Mouse (Mus musculus): ENCODE data around the gene Bricd5. TPM values are rescaled to one million over a fixed set of nuclear protein-coding genes. Genes with fewer than 3 reads are reported as not detected.
A peak's percentile ranks its signal among the peaks of the same experiment; 100 is the strongest.
"Not testable (repeated sequence)": the region's sequence is repeated elsewhere in the genome, so short reads cannot be mapped to it uniquely, and the experiment has no call there.

Bricd5 gene
- total RNA-seq (2017): 1.3 TPM in 1 of 2 replicates, not detected in the other

DNA sequence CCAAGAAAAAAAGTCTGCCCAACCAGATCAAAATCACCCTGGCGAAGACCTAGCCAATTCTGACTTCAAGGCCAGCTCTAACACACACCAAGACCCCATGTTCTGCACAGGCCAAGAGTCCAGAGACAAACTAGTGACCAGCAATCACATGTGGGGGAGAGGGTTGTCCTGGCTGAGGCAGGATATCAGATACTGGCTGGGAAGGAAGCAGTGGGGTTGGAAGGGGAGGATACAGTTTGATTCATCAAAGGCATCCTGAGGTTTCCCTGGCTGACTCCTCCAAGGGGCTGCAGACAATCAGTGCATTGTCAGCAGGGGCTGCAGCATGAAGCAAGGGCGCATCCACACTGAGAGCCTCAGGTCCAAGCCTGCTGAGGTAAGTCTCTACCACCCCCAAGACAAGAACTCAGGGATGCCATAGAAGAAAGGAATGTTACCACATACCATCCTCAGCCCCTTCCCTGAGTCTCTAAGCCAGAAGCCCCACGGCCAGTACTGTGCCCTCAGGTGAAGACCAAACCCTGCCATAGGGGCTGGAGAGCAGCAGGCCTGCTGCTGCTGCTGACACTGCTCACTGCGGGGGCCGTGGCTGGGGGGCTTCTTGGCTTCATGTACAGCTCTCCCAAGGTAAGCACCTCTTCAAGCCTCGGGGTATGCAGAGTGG lies at the start of gene Bricd5:
Bricd5 (plus strand) TSS at position 273 of the 664 bp plus-strand sequence.
- no peak for ATAC-seq (replicated peaks; ENCODE audit: low read depth, poor library complexity, severe bottlenecking)

DNA sequence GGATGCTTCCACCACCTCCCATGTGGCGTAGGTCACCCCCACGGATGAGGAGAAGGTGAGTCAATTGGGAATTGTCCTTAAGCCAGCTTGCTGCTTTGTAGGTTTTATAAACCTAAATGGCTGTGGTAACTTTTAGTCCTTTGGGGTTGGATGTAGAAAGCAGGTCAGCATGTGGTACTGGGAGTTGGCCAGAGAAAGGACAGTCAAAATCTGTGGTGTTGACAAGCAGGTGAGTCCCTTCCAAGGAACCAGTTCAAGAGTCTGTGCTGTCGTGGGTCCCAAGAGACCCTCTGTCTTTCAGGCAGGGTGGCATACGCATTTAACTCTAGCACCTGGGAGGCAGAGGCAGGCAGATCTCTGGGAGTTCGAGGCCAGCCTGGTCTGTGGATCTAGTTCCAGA lies 49.2 kb upstream of the Bricd5 start:
- ATAC-seq (replicated peaks; ENCODE audit: low read depth, poor library complexity, severe bottlenecking): no peak

DNA sequence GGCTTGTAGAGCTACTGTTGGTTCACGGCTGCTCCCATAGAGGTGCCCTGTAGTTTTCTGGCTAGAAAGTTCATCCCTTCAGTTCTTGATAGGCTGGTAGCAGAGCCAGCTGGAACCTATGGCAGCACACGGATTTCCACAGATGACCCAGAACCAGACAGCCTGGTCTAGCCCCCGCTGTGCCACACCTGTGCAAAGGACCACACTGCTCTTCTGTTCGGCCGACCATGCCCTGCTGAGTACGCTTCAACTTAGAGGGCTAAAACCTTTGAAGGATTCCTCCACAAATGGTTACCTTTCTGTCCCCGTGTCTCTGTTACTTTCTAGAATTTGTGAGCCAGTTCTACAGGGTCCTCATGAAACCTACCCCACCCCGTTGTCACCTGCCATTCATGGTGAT lies 48.4 kb upstream of the Bricd5 start:
- not testable (repeated sequence) for ATAC-seq (replicated peaks; ENCODE audit: low read depth, poor library complexity, severe bottlenecking)

DNA sequence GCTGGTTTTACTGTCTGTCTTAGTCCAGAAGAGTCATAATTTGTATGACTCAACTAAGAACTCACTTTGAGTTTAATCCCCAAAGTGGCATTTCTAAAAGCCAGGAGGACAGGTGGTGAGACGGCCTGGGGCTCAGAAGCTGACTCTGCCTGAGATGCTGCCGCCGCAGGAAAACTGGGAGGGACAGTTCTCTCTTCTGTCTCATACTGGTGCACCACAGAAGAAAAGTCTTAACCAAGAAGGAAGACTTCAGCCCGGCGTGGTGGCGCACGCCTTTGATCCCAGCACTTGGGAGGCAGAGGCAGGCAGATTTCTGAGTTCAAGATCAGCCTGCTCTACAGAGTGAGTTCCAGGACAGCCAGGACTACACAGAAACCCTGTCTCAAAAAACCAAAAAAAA lies 47.8 kb upstream of the Bricd5 start:
- ATAC-seq (replicated peaks; ENCODE audit: low read depth, poor library complexity, severe bottlenecking): no peak

DNA sequence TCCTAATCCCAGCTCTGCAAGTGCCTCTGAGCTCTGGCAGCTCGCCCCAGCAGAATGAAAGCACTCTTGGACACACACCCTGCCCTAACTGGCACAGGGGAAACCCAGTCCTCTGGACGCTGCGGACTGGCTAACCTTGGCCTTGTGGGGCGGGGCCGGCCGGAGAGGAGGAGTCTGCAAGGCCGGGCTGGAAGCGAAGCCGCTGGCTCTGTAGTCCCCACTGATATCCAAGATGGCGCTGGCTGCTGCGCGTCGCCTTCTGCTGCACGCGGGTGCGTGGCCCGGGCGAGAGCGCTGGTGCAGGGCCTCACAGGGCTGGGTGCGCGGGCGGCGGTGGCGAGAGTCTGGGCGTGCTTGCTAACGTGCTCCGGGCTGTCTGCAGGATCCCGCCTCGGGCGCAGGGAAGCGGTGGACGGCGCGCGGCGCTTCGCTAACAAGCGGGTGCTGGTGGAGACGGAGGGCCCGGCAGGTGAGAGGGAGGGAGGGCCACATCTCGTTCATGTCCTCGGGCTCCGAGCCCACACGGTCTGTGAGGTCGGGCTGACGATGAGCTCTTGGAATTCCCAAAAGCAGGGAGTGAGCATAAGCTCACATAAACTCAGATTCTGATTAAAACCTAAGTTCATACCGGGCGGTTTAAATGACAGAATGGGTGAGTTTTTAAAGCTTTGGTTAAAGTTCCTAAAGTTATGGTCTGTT lies 47.1 kb upstream of the Bricd5 start, which contains the start of gene Eci1:
Eci1 (plus strand) TSS at position 171 of the 699 bp plus-strand sequence.
- peak; percentile 98 for ATAC-seq (replicated peaks; ENCODE audit: low read depth, poor library complexity, severe bottlenecking)

DNA sequence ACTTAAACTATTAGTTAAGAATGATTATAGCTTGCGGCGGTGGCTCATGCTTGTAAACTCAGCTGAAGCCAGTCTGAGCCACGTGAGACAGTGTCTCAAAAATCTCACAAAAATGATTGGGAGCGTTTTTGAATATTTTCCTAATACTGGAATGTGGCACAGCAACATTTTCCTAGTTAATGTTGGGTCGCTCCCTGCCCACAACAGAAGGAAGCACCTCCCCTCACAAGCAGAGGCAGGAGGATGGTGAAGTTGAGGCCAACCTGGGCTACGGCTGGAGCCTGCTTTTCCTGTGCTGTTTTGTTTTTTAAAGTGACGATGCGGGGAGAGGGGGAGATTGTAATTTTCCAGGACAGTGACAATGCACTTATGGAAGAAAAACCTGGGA lies 46.5 kb upstream of the Bricd5 start:
- no peak for ATAC-seq (replicated peaks; ENCODE audit: low read depth, poor library complexity, severe bottlenecking)

DNA sequence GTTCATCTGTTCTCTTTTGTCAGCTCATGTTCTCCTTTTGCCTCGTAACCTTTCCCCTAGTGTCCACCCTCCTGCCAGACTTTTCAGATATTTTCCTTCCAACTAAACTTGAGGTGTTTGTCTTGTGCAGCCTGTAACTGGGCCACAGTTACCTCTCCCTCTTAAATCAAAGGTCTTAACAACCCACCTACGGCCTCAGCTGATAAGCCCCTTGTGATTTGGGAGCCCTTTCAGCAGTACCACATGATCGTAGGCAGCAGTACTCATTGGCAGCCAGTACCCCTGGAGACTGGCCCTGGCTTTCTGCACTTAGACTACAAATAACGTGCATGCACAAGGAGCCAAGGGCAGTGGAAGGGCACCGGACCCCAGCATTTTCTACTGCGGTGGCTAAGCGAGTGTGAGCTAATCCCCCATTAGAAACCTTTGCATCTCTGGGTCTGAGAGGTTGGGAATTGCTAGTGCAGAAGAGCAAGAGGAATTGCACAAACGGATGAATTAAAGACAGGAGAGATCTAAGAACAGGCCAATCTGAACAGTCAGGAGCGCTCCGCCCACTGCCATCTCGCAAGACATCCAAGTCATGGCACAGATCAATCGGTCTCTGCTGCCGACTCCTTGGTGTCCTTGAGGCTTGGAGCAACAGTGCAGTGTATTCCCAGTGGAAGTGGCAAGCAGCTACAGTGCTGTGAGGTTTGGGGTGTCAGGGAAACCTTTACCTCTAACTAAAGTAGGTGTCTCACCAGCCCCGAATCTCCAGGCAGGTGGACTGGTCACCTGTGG lies 44.3 kb upstream of the Bricd5 start:
- no peak for ATAC-seq (replicated peaks; ENCODE audit: low read depth, poor library complexity, severe bottlenecking)

DNA sequence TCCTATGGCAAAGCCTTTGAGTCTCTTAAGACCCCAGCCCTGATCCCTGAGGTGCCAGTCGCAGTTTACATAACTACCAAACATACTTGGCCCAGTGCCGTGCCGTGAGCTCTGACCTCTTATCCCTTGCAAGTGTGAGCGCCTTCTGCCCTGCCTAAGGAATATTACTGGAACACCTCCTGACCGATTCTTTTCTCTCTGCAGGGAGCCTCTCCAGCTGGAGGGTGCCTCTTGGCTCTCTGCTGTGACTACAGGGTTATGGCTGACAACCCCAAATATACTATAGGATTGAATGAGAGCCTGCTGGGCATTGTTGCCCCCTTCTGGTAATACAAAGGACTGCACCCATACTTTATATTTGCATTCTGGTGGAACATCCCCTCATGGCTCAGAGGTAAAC lies 36.7 kb upstream of the Bricd5 start:
- peak; percentile 83 for ATAC-seq (replicated peaks; ENCODE audit: low read depth, poor library complexity, severe bottlenecking)

DNA sequence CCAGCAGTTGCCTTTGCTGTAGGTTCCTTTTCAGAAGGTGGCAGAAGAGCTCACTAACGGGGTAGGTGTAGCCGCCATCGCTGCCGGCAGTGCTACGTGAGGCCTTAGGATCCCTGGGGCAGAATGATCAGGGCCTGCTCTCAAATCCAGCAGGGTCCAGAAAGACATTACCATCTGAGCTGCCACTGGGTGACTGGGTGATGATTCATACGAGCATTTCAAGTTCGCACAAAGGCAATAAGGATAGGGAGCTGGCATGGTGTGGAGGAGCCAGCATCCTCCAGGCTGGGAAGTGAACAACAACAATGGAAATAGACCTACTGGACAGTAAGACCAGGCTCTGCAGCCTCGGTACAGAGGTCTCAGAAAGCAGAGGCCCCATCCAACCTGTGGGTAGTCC lies 33.3 kb upstream of the Bricd5 start:
- ATAC-seq (replicated peaks; ENCODE audit: low read depth, poor library complexity, severe bottlenecking): no peak

DNA sequence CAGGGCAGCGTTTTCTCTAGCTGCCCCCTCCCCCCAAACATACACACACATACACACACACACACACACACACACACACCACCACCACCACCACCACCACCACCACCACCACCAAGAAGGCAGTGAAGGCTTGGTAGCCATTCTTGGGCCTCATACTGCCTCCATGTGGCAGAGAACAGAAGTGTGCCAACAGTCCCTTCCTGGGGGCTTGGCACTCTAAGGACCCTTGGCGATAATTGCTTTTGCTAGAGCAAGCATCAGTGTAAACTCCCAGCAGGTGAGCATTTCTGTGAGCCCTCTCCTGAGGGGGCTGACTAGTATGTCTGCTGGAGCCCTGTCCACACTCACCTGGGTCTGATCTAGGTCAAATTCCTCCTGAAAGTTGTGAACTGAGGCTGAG lies 32.5 kb upstream of the Bricd5 start:
- ATAC-seq (replicated peaks; ENCODE audit: low read depth, poor library complexity, severe bottlenecking): no peak

DNA sequence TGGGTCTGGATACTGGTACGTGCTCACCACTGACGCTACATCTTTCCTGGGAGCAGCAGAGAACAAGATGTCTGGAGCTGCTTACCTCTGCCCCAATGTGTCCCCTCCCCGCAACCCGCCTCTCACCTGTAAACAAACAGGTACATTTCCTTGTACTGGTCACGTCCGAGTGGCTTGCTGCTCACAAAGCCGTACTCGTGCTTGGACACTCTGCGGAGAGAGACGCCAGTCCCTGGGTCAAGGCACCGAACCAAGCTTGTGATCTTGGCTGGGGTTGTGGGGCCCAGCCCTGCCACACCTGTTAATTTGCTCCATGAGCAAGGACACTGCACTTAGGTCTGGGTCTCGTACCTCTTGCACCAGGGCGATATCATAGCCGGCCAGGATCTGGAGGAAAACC lies 31.6 kb upstream of the Bricd5 start:
- ATAC-seq (replicated peaks; ENCODE audit: low read depth, poor library complexity, severe bottlenecking): no peak

DNA sequence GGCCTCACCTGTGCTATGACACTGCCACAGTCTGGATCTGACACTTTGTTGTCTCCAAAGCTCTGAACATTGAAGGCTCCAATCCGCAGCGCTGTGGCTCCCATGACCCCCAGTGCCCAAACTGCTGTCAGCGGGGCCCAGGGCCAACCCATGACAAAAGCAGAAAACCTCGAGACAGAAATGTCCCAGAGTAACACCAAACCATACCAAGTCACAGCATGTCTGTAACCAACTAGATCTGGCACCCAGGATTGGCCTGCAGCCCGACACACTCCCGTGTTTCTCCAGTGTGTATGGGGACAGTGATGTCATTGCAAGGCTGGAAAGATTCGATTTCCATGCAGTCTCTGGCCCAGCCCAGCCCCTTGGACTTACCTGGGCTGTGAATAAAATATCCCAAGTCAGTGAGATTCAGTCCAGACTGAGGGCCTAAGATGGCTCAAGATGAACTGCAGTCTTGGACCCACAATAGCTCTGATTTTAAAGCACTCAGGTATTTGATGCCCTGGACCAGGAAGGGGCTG lies 31.0 kb upstream of the Bricd5 start, which contains the start of gene Dnase1l2:
Dnase1l2 (minus strand) TSS at position 474 of the 524 bp plus-strand sequence.
- no peak for ATAC-seq (replicated peaks; ENCODE audit: low read depth, poor library complexity, severe bottlenecking)

DNA sequence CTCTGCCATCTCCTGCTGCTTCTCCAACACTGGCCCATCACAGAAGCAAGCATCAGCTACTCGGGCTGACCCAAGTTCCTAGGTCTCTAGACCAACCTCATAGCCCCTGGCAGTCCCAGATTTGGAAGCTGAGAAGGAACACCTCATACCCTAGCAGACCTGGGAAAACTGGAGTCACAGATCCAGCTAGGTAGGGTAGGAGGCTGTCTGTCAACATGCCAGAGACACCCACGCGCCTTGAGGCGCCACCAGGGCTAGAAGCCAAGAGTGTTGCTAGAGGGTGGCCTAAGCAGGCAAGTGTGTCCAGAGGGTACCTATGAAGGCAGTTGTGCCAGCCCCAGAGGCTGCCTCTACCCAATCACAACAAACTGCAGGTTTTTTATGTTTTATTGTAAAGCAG lies 30.3 kb upstream of the Bricd5 start:
- ATAC-seq (replicated peaks; ENCODE audit: low read depth, poor library complexity, severe bottlenecking): no peak

DNA sequence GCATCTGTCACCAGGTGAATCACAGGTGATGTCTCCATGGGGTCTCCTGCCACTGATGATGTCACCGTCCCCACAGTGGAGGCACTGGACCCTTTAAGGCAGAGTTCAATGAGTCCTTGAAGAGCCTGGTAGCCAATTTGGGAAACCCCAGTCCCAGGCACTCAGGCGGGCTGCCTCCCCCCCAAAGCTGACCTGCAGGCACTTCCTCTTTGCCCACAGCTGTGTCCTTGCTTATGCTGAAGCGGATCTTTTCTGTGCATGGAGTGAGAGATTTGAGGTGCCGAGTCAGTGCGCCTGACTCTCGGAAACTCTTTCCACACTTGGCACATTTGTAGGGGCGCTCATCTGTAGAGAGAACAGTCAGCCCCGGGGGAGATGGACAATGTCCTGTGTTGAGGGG lies 27.1 kb upstream of the Bricd5 start:
- ATAC-seq (replicated peaks; ENCODE audit: low read depth, poor library complexity, severe bottlenecking): peak; percentile 43

DNA sequence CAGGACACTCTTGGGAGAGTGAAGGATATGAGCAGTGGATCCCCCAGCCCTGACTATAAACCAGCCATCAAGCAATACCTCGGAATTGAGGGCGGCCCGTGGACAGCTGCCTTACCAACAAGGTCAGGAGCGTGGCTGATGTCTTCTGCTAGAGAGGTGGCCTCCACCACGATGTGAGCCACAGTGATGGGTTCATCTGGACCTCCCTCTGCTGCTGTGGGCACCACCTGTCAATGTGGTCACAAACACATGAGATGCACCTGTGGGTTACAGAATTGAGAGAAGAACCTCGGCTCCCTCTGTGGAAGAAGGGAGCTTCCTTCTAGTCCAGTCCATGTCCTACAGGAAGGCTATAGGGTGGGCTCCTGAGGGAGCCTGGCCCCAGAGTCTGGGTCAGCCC lies 24.2 kb upstream of the Bricd5 start:
- no peak for ATAC-seq (replicated peaks; ENCODE audit: low read depth, poor library complexity, severe bottlenecking)

DNA sequence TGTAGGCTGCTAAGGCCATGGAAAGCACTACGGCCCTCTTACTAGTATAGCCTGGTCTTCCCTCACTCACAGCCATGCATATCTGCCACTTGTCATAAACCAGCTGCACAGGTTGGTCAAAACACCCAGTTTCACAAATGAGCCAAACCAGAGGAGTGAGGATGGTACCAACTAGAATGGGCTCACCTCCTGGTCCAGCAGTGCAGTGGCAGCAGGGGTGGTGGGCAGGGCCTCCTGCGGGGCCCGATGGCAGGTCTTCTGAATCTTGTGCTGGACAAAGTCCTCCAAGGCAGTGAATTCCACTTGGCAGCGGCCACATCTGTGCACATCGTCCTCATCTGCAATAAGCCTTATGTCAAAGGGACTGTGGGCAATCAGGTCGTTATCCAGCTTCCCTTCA lies 22.5 kb upstream of the Bricd5 start:
- no peak for ATAC-seq (replicated peaks; ENCODE audit: low read depth, poor library complexity, severe bottlenecking)

DNA sequence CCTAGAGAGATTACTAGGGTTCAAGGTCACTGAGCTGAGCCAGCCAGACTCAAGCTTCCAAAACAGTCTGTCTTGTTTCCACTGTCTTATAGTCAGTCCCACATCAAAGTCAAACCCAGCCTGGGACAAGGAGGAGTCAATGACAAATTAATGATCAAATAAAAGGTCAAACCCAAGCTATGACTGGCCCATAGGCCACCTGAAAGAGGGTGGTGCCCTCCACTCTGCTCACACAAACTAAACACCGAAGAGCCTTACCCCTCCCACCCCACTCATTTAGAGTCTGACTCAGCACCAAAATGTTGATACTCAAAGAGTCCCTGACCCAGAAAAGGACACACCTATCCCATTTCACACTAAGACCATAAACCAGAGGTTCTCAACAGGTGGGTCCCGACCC lies 20.3 kb upstream of the Bricd5 start:
- no peak for ATAC-seq (replicated peaks; ENCODE audit: low read depth, poor library complexity, severe bottlenecking)

DNA sequence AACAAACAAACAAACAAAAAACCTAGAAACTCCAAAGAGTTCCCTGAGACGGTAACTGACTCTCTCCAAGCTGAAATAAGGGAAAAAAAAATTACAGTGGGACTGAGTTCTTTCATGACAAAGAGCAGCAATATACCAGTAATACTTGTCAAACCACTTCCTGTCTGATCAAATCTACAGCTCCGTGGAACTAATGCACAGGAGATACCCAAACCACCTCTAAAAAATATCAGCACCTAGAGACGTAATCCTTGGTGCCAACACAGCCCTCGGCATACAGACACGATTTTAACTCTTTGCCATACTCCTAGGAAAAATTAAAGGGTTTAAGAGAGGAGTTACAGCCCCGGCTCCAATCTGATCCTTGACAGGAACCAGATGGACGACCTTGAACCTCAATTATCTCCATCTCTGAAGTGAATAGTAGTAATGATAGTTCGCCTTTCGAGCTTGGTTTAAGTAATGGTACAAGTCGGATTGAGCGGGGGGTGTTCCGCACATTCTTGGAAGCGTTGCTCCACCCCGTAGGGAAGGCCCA lies 19.4 kb upstream of the Bricd5 start:
- 0 out of 2 replicates have a peak, but pooled peaks have one; percentile 2 for ATAC-seq (replicated peaks; ENCODE audit: low read depth, poor library complexity, severe bottlenecking)

DNA sequence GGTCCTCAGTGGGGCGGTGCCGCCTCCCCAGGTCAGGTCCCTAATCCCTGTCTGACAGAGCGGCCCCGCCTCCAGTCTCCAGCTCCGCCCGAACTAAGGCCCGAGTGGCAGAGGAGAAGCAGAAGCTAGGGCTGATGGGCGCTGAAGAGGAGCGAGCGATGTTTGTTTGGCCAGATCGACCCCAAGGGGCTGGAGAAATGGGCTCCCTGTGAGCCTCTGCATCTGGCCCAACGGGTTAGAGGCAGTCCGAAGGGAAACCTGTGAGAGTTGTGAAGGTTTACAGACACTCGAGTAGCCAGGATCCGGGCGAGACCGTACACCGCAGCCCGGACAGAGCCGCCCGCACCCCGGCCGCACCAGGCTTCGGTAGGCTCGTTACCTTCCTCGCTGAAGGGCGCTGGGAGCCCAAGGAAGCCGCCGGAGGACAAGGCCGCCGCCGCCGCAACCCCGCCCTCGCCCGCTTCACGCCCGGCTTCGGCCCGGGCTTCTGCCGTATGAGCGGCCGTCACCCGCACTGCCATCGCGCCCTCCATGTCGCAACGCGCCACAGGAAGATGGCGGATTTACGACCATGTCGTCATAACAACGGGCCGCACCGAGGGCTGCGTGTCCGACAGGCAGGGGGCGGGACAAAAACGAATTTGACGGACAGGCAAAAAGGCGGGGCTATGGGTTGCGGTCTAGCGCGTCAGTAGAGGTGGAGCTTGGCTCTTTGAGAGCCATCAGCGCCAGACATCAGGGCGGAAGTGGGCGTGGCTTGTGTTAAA lies 18.7 kb upstream of the Bricd5 start:
- ATAC-seq (replicated peaks; ENCODE audit: low read depth, poor library complexity, severe bottlenecking): peak; percentile 90

Measured in common myeloid progenitor, adult 5-6 weeks (primary cell).